Mouse (Mus musculus) small intestine, adult 2 months (tissue): ENCODE measurements at regions not wholly inside any gene's neighbourhood (a gene's known extent, or its start where the extent isn't known, plus 50 kb on each side); places are given as distances from the start of the nearest gene placed in this dataset.

Experiments used
- H3K27ac ChIP-seq: fragments of 200-500 bp; 2 replicates; pipeline ENCODE4 v1.5.1; 2012; ENCODE audit warnings: low read depth, low read length, control low read depth, inconsistent platforms; ENCODE audit not compliant: insufficient read depth
- H3K27me3 ChIP-seq: fragments of 200-500 bp; 2 replicates; pipeline ENCODE4 v1.6.1; 2012; ENCODE audit warnings: mild to moderate bottlenecking, moderate library complexity, low read length, inconsistent platforms; ENCODE audit not compliant: control insufficient read depth, insufficient read depth
- H3K36me3 ChIP-seq: fragments of 200-500 bp; 2 replicates; pipeline ENCODE4 v1.6.1; 2012; ENCODE audit warnings: mild to moderate bottlenecking, low read length, control low read depth, inconsistent platforms; ENCODE audit not compliant: control insufficient read depth, insufficient read depth
- H3K4me1 ChIP-seq: fragments of 200-500 bp; 2 replicates; pipeline ENCODE4 v1.6.1; 2012; ENCODE audit warnings: low read length, inconsistent platforms, mixed read lengths; ENCODE audit not compliant: control insufficient read depth, insufficient read depth, insufficient read length
- H3K4me3 ChIP-seq: fragments of 200-500 bp; 2 replicates; pipeline ENCODE4 v1.5.1; 2012; ENCODE audit warnings: low read depth, mild to moderate bottlenecking, control low read depth, inconsistent platforms, low read length, moderate library complexity
- CTCF ChIP-seq: fragments of 200-500 bp; IDR thresholded peaks from 2 replicates; pipeline ENCODE4 v1.5.1; 2012; ENCODE audit warnings: low read depth, mild to moderate bottlenecking, control low read depth, inconsistent platforms, low read length, moderate library complexity, mixed read lengths; ENCODE audit not compliant: insufficient replicate concordance, insufficient read length; ENCODE audit errors: extremely low read depth
- POLR2A ChIP-seq: fragments of 200-500 bp; IDR thresholded peaks from 2 replicates; pipeline ENCODE4 v1.6.1; 2012; ENCODE audit warnings: low read depth, mild to moderate bottlenecking, control low read depth, inconsistent platforms, low read length, moderate library complexity
- WGBS: fragments of 180-500 bp; shearing (Covaris S2); methylation state at CpG from one replicate; pipeline ENCODE4 v1.1.7; 2018; 5-methylcytosine and 5-hydroxymethylcytosine counted together

GRCm38 (mm10) chr16:70093224-70093623 is 220.5 kb upstream of the Gbe1 start:
- TF ChIP-seq POLR2A (no peak), CTCF (no peak)
- H3K36me3 ChIP-seq = no peaks in the 10 kb centered on the region

GRCm38 (mm10) chr16:70095221-70095620 is 218.5 kb upstream of the Gbe1 start:
- Histone ChIP-seq H3K4me1 (no peaks in the 10 kb centered on the region), H3K36me3 (no peaks in the 10 kb centered on the region), H3K4me3 (no peak overlapping the region), H3K27ac (no peak overlapping the region), H3K27me3 (no peaks in the 10 kb centered on the region)
- 81% methylated on average over 2 of the region's 2 CpGs for WGBS
- TF ChIP-seq POLR2A = no peak
- TF ChIP-seq CTCF = no peak

More at GRCm38 (mm10) chr16:70093224-70093623, 220.5 kb upstream of the Gbe1 start:
- no peaks in the 10 kb centered on the region for H3K4me1 ChIP-seq
- no peak overlapping the region for H3K27ac ChIP-seq
- 27% methylated on average over 3 of the region's 3 CpGs for WGBS
- H3K4me3 ChIP-seq = no peak overlapping the region
- no peaks in the 10 kb centered on the region for H3K27me3 ChIP-seq

GRCm38 (mm10) chr16:70103791-70104378 is 209.9 kb upstream of the Gbe1 start:
- Histone ChIP-seq H3K27me3 (no peaks in the 10 kb centered on the region), H3K4me3 (no peak overlapping the region), H3K27ac (no peak overlapping the region), H3K4me1 (no peaks in the 10 kb centered on the region), H3K36me3 (no peaks in the 10 kb centered on the region)
- no peak for TF ChIP-seq POLR2A
- TF ChIP-seq CTCF = no peak
- WGBS = 64% methylated on average over 6 of the region's 6 CpGs

GRCm38 (mm10) chr16:70141466-70141865 is 172.3 kb upstream of the Gbe1 start:
- Histone ChIP-seq H3K4me1 (no peaks in the 10 kb centered on the region), H3K27ac (no peak overlapping the region), H3K36me3 (no peaks in the 10 kb centered on the region), H3K4me3 (no peak overlapping the region), H3K27me3 (no peaks in the 10 kb centered on the region)
- 68% methylated on average over 3 of the region's 3 CpGs for WGBS
- TF ChIP-seq CTCF (no peak), POLR2A (no peak)

- Histone ChIP-seq H3K27ac (no peak overlapping the region), H3K27me3 (no peaks in the 10 kb centered on the region), H3K4me3 (no peak overlapping the region), H3K4me1 (no peaks in the 10 kb centered on the region), H3K36me3 (no peaks in the 10 kb centered on the region)
- WGBS = 77% methylated on average over 10 of the region's 10 CpGs
- no peak for TF ChIP-seq CTCF
- no peak for TF ChIP-seq POLR2A
Measured at GRCm38 (mm10) chr16:70147673-70148359, 165.9 kb upstream of the Gbe1 start.

GRCm38 (mm10) chr16:70154587-70154986 is 159.2 kb upstream of the Gbe1 start:
- WGBS = 86% methylated on average over 7 of the region's 7 CpGs

GRCm38 (mm10) chr16:70160539-70160938 is 153.2 kb upstream of the Gbe1 start:
- no peaks in the 10 kb centered on the region for H3K4me1 ChIP-seq
- no peak overlapping the region for H3K4me3 ChIP-seq
- no peaks in the 10 kb centered on the region for H3K27me3 ChIP-seq
- TF ChIP-seq POLR2A = no peak
- TF ChIP-seq CTCF = no peak
- no peak overlapping the region for H3K27ac ChIP-seq
- no peaks in the 10 kb centered on the region for H3K36me3 ChIP-seq

More at GRCm38 (mm10) chr16:70154587-70154986, 159.2 kb upstream of the Gbe1 start:
- Histone ChIP-seq H3K4me3 (no peak overlapping the region), H3K27ac (no peak overlapping the region), H3K27me3 (no peaks in the 10 kb centered on the region), H3K36me3 (no peaks in the 10 kb centered on the region), H3K4me1 (no peaks in the 10 kb centered on the region)
- no peak for TF ChIP-seq POLR2A
- no peak for TF ChIP-seq CTCF

GRCm38 (mm10) chr16:70175140-70175539 is 138.6 kb upstream of the Gbe1 start:
- no peak for TF ChIP-seq CTCF
- TF ChIP-seq POLR2A = no peak
- Histone ChIP-seq H3K36me3 (no peaks in the 10 kb centered on the region), H3K4me1 (no peaks in the 10 kb centered on the region), H3K27ac (no peak overlapping the region), H3K27me3 (no peaks in the 10 kb centered on the region), H3K4me3 (no peak overlapping the region)
- 37% methylated on average over 7 of the region's 7 CpGs for WGBS
